Mouse (Mus musculus): ENCODE measurements around the gene Srp54b. TPM values are rescaled to one million over a fixed set of nuclear protein-coding genes. Genes with fewer than 3 reads are reported as not detected.
"Not testable (repeated sequence)": the region's sequence is repeated elsewhere in the genome, so short reads cannot be mapped to it uniquely, and the experiment has no call there.

Gene Srp54b
- 50.2 and 52.0 TPM in 2 replicates for polyA plus RNA-seq (2014; fragmentation: Nextera tagmentation; extraction: Ambion mirVana)

DNA sequence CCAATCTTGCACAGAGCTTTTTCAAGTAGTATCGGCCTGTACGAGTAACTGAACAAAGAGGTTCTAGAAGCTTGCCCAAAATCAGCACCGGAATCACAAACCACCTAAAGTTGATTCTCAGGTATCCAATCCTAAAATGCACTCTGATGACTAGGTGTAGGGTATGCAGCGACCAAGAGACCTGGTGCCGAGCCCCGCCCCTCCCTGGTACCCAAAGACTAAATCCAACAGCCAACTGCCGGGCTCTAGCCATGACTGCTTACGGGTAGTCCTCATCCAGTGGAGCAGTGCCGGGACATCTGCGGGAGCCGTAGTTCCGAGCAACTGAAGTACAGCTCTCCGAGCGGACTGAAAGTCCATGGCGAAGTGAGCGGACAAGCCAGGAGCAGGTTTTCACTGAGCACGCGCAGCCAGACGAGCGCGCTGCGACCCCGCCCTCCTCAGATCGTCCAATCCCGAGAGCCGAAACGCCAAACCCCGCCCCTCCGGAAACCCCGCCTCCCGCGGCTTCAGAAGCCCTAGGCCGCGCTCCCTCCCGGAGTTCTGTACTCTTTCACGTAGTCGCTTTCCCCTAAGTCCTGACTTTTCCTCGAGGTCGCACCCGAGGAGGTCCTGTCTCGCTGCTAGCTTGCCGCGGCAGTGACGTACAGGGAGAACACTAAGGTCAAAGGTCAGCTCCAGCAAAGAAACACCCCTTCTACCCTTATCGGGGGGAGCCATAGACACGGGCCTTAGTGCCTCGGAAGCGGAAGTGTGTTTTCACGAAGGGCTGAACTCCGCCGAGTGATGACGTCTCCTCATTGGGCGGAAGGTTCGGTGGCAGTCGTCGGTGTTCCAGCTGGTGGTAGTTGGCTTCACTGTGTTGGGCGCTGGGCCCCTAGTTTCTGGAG, at the start of gene Srp54b:
Srp54b (plus strand) TSS at position 546 of the 890 bp plus-strand sequence.
- H3K4me2 ChIP-seq; H3K9me3 ChIP-seq (ENCODE audit: control insufficient read depth, low read length); H3K27me3 ChIP-seq (replicated peaks; ENCODE audit: control insufficient read depth, insufficient read depth, low read length); H3K36me3 ChIP-seq (ENCODE audit: control insufficient read depth, insufficient read depth, low read length); H3K4me1 ChIP-seq (replicated peaks; ENCODE audit: control insufficient read depth, insufficient read depth, low read length); DNase-seq (ENCODE audit: low spot score); H3K27ac ChIP-seq (ENCODE audit: low read depth, low read length); H3K4me3 ChIP-seq (ENCODE audit: low read depth, low read length); H3K9ac ChIP-seq (ENCODE audit: low read depth, low read length): not testable (repeated sequence)
- ATAC-seq (replicated peaks; ENCODE audit: low FRiP score): peak; percentile 97
- no CpG with 5 or more reads among the region's 57 CpGs for WGBS

DNA sequence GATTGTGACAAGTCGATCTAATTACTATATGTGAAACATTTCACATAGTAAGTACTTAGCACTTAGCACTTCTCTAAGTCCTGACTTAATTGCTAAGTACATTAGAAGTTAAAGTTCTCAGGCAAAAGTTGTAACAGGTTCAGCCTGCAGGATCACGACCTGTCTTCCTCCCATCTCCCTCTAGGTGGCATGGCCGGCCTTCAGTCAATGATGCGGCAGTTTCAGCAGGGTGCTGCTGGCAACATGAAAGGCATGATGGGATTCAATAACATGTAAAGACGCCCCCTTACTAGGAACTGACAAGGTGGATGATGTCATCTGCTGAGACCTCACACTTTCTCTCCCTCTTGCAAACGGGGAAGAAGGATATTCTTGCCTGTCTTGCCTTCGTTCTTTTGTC, 42.3 kb upstream of the Srp54b start:
- DNase-seq (ENCODE audit: low spot score); H3K36me3 ChIP-seq (ENCODE audit: control insufficient read depth, insufficient read depth, low read length); H3K9ac ChIP-seq (ENCODE audit: low read depth, low read length); H3K4me1 ChIP-seq (replicated peaks; ENCODE audit: control insufficient read depth, insufficient read depth, low read length); ATAC-seq (replicated peaks; ENCODE audit: low FRiP score); H3K9me3 ChIP-seq (ENCODE audit: control insufficient read depth, low read length); H3K27ac ChIP-seq (ENCODE audit: low read depth, low read length); H3K4me3 ChIP-seq (ENCODE audit: low read depth, low read length); H3K4me2 ChIP-seq; H3K27me3 ChIP-seq (replicated peaks; ENCODE audit: control insufficient read depth, insufficient read depth, low read length): not testable (repeated sequence)
- no CpG with 5 or more reads among the region's 7 CpGs for WGBS

DNA sequence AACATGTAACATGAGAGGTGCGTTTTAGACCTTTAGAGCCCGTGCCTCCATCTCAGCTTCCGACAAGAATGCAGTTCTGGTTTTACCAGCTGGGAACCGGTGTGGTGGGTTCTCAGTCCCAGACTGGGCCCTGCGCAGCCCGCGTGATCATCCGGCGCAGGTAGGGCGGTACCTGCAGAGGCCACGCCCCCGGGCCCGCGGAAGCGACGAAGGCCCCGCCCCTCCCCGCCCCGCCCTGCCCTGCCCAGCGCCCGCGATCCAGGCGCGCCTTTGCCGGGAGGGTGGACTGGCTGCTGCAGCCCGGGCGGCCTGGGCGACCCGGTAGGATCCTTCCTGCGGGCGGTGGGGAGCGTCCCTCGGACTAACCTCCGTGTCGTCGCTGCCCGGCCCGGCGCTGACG, 30.7 kb upstream of the Srp54b start, which contains the start of gene Fam177a:
Fam177a (plus strand) TSS at position 228 of the 400 bp plus-strand sequence.
- not testable (repeated sequence) for H3K9ac ChIP-seq (ENCODE audit: low read depth, low read length); H3K4me3 ChIP-seq (ENCODE audit: low read depth, low read length); H3K27ac ChIP-seq (ENCODE audit: low read depth, low read length); H3K9me3 ChIP-seq (ENCODE audit: control insufficient read depth, low read length); H3K4me2 ChIP-seq; H3K36me3 ChIP-seq (ENCODE audit: control insufficient read depth, insufficient read depth, low read length); H3K27me3 ChIP-seq (replicated peaks; ENCODE audit: control insufficient read depth, insufficient read depth, low read length); H3K4me1 ChIP-seq (replicated peaks; ENCODE audit: control insufficient read depth, insufficient read depth, low read length); DNase-seq (ENCODE audit: low spot score)
- peak; percentile 97 for ATAC-seq (replicated peaks; ENCODE audit: low FRiP score)
- no CpG with 5 or more reads among the region's 40 CpGs for WGBS

DNA sequence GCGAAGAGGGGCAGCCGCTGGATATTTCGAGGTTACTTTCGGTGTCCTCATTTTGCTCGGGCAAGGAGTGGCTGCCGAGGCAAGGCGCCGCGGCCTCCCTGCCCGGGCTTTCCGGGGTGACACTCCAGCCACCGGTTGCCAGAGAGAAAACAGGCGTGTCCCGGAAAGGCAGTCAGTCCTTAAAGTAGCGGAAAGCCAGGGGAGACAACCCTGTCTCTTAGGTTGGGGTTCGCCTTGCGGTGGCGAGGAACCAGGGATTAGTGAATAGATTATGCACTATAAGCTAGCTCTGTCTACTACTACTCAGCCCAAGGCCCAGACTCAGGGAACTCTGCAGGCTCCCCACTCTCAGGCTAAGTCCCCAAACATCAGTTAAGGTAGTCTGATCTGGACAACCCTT, 30.2 kb upstream of the Srp54b start:
- not testable (repeated sequence) for H3K9ac ChIP-seq (ENCODE audit: low read depth, low read length); H3K27ac ChIP-seq (ENCODE audit: low read depth, low read length); H3K4me3 ChIP-seq (ENCODE audit: low read depth, low read length); H3K4me1 ChIP-seq (replicated peaks; ENCODE audit: control insufficient read depth, insufficient read depth, low read length); H3K9me3 ChIP-seq (ENCODE audit: control insufficient read depth, low read length); H3K27me3 ChIP-seq (replicated peaks; ENCODE audit: control insufficient read depth, insufficient read depth, low read length); H3K36me3 ChIP-seq (ENCODE audit: control insufficient read depth, insufficient read depth, low read length); DNase-seq (ENCODE audit: low spot score); H3K4me2 ChIP-seq
- peak; percentile 74 for ATAC-seq (replicated peaks; ENCODE audit: low FRiP score)
- no CpG with 5 or more reads among the region's 18 CpGs for WGBS

DNA sequence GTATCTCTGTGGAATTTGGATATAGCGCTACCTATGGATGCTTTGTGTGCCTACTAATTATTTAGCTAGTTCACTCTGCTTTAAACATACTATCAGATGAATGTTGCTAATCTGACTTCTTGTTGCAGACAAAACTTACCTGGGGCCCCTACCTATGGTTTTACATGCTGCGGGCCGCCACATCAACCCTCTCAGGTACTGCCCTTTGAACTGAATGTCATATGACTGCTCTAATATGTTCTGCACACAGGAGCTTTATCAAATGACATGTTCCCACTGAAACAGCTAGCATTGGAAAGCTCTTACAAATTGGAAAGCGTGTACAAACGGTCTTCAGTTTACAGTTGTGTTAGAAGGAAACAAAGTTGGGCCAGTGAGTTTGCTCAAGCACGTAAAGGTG, 19.4 kb upstream of the Srp54b start:
- not testable (repeated sequence) for H3K4me3 ChIP-seq (ENCODE audit: low read depth, low read length); H3K9me3 ChIP-seq (ENCODE audit: control insufficient read depth, low read length); H3K4me2 ChIP-seq; H3K9ac ChIP-seq (ENCODE audit: low read depth, low read length); H3K36me3 ChIP-seq (ENCODE audit: control insufficient read depth, insufficient read depth, low read length); H3K4me1 ChIP-seq (replicated peaks; ENCODE audit: control insufficient read depth, insufficient read depth, low read length); H3K27ac ChIP-seq (ENCODE audit: low read depth, low read length); ATAC-seq (replicated peaks; ENCODE audit: low FRiP score); DNase-seq (ENCODE audit: low spot score); H3K27me3 ChIP-seq (replicated peaks; ENCODE audit: control insufficient read depth, insufficient read depth, low read length)
- WGBS: no CpG with 5 or more reads among the region's 6 CpGs

DNA sequence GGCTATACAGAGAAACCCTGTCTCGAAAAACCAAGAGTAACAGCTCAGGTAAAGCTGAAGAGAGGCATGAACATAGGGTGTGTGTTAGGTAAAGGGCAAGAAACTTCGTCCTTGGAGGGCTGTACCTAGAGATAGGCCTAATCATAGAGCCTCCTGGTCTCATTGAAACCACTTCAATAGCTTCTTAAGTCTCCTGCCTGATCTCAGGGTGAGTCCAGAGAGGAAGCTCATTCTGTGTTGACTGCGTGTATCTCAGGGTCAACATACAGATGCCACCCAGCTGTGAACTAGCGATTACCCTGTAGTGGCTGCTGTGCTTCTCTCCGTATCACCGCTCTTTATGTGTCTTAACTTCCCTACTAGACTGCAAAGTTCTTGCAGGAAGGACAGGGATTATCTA, 17.0 kb upstream of the Srp54b start:
- not testable (repeated sequence) for H3K4me2 ChIP-seq; H3K4me3 ChIP-seq (ENCODE audit: low read depth, low read length); DNase-seq (ENCODE audit: low spot score); H3K27ac ChIP-seq (ENCODE audit: low read depth, low read length); H3K9ac ChIP-seq (ENCODE audit: low read depth, low read length); H3K9me3 ChIP-seq (ENCODE audit: control insufficient read depth, low read length); H3K36me3 ChIP-seq (ENCODE audit: control insufficient read depth, insufficient read depth, low read length); H3K4me1 ChIP-seq (replicated peaks; ENCODE audit: control insufficient read depth, insufficient read depth, low read length); H3K27me3 ChIP-seq (replicated peaks; ENCODE audit: control insufficient read depth, insufficient read depth, low read length)
- ATAC-seq (replicated peaks; ENCODE audit: low FRiP score): peak; percentile 47
- WGBS: no CpG with 5 or more reads among the region's 6 CpGs

DNA sequence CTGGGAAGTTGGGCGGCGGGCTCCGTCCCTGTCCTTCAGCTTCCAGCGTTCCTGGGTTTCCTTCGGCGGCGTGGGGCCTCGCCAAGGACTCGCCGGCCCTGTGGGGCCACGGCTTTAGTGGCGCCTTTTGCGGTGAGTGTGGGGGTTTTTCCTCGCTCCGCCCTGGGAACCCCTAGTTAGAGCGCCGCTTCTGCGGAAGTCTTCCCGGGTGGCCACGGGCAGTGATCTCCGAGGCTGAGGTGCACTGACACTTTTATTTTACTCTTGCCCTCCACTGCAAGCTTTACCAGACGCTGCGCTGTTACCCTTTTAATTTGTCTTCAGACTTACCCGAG, 512 bp downstream of the Srp54b start:
- H3K27me3 ChIP-seq (replicated peaks; ENCODE audit: control insufficient read depth, insufficient read depth, low read length); H3K36me3 ChIP-seq (ENCODE audit: control insufficient read depth, insufficient read depth, low read length); H3K4me3 ChIP-seq (ENCODE audit: low read depth, low read length); H3K9ac ChIP-seq (ENCODE audit: low read depth, low read length); H3K9me3 ChIP-seq (ENCODE audit: control insufficient read depth, low read length); H3K4me1 ChIP-seq (replicated peaks; ENCODE audit: control insufficient read depth, insufficient read depth, low read length); H3K27ac ChIP-seq (ENCODE audit: low read depth, low read length); H3K4me2 ChIP-seq; DNase-seq (ENCODE audit: low spot score): not testable (repeated sequence)
- ATAC-seq (replicated peaks; ENCODE audit: low FRiP score): peak; percentile 44
- WGBS: under 1% methylated on average over 11 of the region's 24 CpGs

DNA sequence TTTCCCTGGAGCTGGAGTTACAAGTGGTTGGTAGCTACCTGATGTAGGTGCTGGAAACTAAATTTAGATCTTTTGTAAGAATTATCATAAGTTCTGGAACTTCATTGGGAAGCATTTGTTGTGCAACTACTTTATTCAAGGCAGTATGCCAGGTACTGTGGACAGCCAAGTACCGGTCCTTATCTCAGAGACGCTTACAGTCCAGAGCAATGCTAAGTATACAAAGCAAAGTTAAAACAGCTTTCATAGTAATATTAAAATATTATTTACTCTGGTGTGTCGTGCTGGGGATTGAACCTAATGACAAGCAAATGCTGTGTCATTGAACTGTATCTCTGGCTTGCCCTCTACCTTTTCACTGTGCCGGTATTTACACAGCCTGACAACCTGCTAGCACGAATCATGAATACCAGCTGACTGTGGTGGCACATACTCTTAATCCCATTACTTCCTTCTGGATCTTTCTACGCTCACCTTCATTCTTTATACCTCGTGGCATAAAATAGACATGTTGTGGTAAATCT, 12.2 kb downstream of the Srp54b start:
- not testable (repeated sequence) for H3K9ac ChIP-seq (ENCODE audit: low read depth, low read length); DNase-seq (ENCODE audit: low spot score); H3K4me2 ChIP-seq; H3K27me3 ChIP-seq (replicated peaks; ENCODE audit: control insufficient read depth, insufficient read depth, low read length); H3K36me3 ChIP-seq (ENCODE audit: control insufficient read depth, insufficient read depth, low read length); H3K4me1 ChIP-seq (replicated peaks; ENCODE audit: control insufficient read depth, insufficient read depth, low read length); H3K9me3 ChIP-seq (ENCODE audit: control insufficient read depth, low read length); ATAC-seq (replicated peaks; ENCODE audit: low FRiP score); H3K4me3 ChIP-seq (ENCODE audit: low read depth, low read length); H3K27ac ChIP-seq (ENCODE audit: low read depth, low read length)
- no CpG with 5 or more reads among the region's 7 CpGs for WGBS

DNA sequence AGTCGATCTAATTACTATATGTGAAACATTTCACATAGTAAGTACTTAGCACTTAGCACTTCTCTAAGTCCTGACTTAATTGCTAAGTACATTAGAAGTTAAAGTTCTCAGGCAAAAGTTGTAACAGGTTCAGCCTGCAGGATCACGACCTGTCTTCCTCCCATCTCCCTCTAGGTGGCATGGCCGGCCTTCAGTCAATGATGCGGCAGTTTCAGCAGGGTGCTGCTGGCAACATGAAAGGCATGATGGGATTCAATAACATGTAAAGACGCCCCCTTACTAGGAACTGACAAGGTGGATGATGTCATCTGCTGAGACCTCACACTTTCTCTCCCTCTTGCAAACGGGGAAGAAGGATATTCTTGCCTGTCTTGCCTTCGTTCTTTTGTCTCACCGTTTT, 32.8 kb downstream of the Srp54b start:
- not testable (repeated sequence) for ATAC-seq (replicated peaks; ENCODE audit: low FRiP score); H3K36me3 ChIP-seq (ENCODE audit: control insufficient read depth, insufficient read depth, low read length); H3K9me3 ChIP-seq (ENCODE audit: control insufficient read depth, low read length); DNase-seq (ENCODE audit: low spot score); H3K9ac ChIP-seq (ENCODE audit: low read depth, low read length); H3K27ac ChIP-seq (ENCODE audit: low read depth, low read length); H3K4me1 ChIP-seq (replicated peaks; ENCODE audit: control insufficient read depth, insufficient read depth, low read length); H3K4me3 ChIP-seq (ENCODE audit: low read depth, low read length); H3K4me2 ChIP-seq; H3K27me3 ChIP-seq (replicated peaks; ENCODE audit: control insufficient read depth, insufficient read depth, low read length)
- no CpG with 5 or more reads among the region's 8 CpGs for WGBS
